Mouse (Mus musculus) cortical plate, adult 2 months (tissue): ENCODE results near the gene Cbln4. TPM values are rescaled to one million over a fixed set of nuclear protein-coding genes. Genes with fewer than 3 reads are reported as not detected.

Experiments
- H3K27ac ChIP-seq: fragments of 200-500 bp; 2 replicates; pipeline ENCODE4 v1.5.1; 2012; ENCODE audit warnings: low read length, control low read depth, inconsistent platforms; ENCODE audit not compliant: insufficient read depth
- H3K4me1 ChIP-seq: fragments of 200-500 bp; 2 replicates; pipeline ENCODE4 v1.6.1; 2011; ENCODE audit warnings: low read length; ENCODE audit not compliant: control insufficient read depth, insufficient read depth
- H3K4me3 ChIP-seq: fragments of 200-500 bp; 2 replicates; pipeline ENCODE4 v1.5.1; 2011; ENCODE audit warnings: mild to moderate bottlenecking, low read length, control low read depth; ENCODE audit not compliant: insufficient read depth
- CTCF ChIP-seq: fragments of 200-500 bp; IDR thresholded peaks from 2 replicates; pipeline ENCODE4 v1.5.1; 2011; ENCODE audit warnings: mild to moderate bottlenecking, control low read depth, low read length; ENCODE audit not compliant: insufficient read depth; ENCODE audit errors: extremely low read depth
- POLR2A ChIP-seq: fragments of 200-500 bp; IDR thresholded peaks from 2 replicates; pipeline ENCODE4 v1.6.1; 2011; ENCODE audit warnings: mild to moderate bottlenecking, low read length, control low read depth; ENCODE audit not compliant: insufficient read depth; ENCODE audit errors: extremely low read depth
- polyA plus RNA-seq: library from polyadenylated mRNA; depleted of rRNA; stranded (reverse); fragments of >200 nt; gene quantifications from 2 replicates; pipeline ENCODE4 v1.2.3, GENCODE M21; 2012; rRNA removed

Gene Cbln4
- polyA plus RNA-seq, 1 experiment: 8.2 TPM

GRCm38 (mm10) chr2:172039601-172040000 lies 3.7 kb downstream of the Cbln4 start:
- TF ChIP-seq CTCF: no peak
- TF ChIP-seq POLR2A: no peak
- H3K4me3 ChIP-seq: no peak overlapping the region
- H3K27ac ChIP-seq: no peak overlapping the region

DNA sequence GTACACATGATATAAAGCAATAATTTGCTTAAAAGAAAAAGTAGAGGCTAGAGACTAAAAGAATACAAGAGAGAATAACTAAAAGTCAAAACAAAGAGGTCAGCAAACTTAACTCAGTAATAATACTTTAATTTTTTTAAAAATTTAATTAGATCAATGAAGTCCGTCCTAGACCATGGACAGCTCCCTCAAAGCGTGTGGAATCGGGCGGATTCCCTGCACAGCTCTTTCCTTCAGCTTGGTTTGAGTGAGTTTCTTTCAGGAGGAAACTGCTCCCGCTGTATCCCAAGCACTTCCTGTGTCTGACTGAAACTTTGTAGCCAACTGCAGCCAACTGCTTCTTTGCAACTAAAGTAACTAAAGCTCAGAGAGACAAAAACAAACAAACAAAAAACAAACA lies 9.0 kb downstream of the Cbln4 start:
- TF ChIP-seq POLR2A: no peak
- TF ChIP-seq CTCF: no peak
- Histone ChIP-seq H3K27ac (no peak overlapping the region), H3K4me3 (no peak overlapping the region), H3K4me1 (no peaks in the 10 kb centered on the region)

More at GRCm38 (mm10) chr2:172039601-172040000, 3.7 kb downstream of the Cbln4 start:
- H3K4me1 ChIP-seq: no peaks in the 10 kb centered on the region

- no peak overlapping the region for H3K27ac ChIP-seq
- TF ChIP-seq POLR2A (no peak), CTCF (no peak)
- H3K4me1 ChIP-seq: no peaks in the 10 kb centered on the region
- no peak overlapping the region for H3K4me3 ChIP-seq
These were observed 17.7 kb downstream of the Cbln4 start for GRCm38 (mm10) chr2:172025459-172026130.

- no peak for TF ChIP-seq POLR2A
- TF ChIP-seq CTCF: no peak
- Histone ChIP-seq H3K4me1 (no peaks in the 10 kb centered on the region; the same call in 1 of the 2 replicates), H3K4me3 (no peak overlapping the region), H3K27ac (no peak overlapping the region)
These were observed 36.5 kb downstream of the Cbln4 start for GRCm38 (mm10) chr2:172006726-172007125.

GRCm38 (mm10) chr2:172005970-172006369 lies 37.3 kb downstream of the Cbln4 start:
- Histone ChIP-seq H3K4me3 (no peak overlapping the region), H3K27ac (no peak overlapping the region), H3K4me1 (no peaks in the 10 kb centered on the region; the same call in 1 of the 2 replicates)
- TF ChIP-seq POLR2A (no peak), CTCF (no peak)

- no peak overlapping the region for H3K4me3 ChIP-seq
- TF ChIP-seq POLR2A (no peak), CTCF (no peak)
- no peak overlapping the region for H3K27ac ChIP-seq
- no peaks in the 10 kb centered on the region; the same call in 1 of the 2 replicates for H3K4me1 ChIP-seq
These were observed 39.0 kb downstream of the Cbln4 start for GRCm38 (mm10) chr2:172004029-172004984.

DNA sequence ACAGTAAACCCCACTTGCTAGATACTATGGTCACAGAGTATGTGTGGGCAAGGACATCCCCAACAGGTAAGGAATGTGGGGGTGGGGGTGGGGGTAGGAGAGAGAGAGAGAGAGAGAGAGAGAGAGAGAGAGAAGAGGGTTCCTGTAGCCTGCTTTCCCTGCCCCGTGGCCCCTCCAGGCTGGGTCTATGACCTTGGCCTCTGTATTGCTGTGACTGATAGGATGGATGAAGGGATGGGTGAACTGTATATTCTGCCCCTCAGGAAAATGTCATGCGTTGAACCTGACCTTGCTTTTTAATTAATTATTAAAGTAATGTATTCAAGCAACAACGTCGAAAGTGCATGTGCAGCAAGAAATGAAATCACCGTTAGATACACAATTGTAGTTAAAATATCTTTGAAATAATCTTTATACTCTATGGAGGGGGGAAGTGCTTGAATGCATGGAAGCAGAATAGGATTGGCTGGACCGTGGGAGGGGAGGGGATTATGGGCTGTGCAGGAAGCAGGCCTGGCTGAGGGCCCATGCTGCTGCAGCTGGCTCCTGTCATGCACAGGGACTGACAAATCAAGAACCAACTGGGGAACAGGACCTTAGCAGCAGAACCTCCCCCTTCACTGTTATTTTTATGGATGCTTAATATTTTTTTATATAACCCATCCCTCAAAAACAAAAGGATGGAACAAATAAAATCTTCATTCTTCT lies 46.1 kb downstream of the Cbln4 start:
- Histone ChIP-seq H3K27ac (no peak overlapping the region), H3K4me3 (no peak overlapping the region), H3K4me1 (no peaks in the 10 kb centered on the region)
- TF ChIP-seq POLR2A (no peak), CTCF (no peak)

- H3K27ac ChIP-seq: no peak overlapping the region
- H3K4me1 ChIP-seq: no peaks in the 10 kb centered on the region
- TF ChIP-seq CTCF: no peak
- no peak for TF ChIP-seq POLR2A
- H3K4me3 ChIP-seq: no peak overlapping the region
These were observed 48.4 kb downstream of the Cbln4 start for GRCm38 (mm10) chr2:171994861-171995260.

DNA sequence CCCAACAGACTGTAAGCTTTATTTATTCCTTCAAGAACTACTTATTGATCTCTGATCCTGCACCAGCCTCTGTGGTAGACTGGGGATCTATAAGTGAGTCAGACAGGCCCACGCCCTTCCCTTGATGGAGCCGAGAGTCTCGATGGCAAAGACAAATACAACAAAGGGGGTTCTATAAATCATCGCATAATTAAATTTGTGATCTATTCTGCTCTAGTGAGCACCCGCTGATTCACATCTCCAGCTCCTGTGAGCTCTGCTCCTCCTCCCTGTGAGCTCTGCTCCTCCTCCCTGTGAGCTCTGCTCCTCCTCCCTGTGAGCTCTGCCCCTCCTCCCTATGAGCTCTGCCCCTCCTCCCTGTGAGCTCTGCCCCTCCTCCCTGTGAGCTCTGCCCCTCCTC lies 49.0 kb downstream of the Cbln4 start:
- Histone ChIP-seq H3K27ac (no peak overlapping the region), H3K4me1 (no peaks in the 10 kb centered on the region), H3K4me3 (no peak overlapping the region)
- TF ChIP-seq CTCF (no peak), POLR2A (no peak)

GRCm38 (mm10) chr2:171986686-171987085 lies 56.6 kb downstream of the Cbln4 start:
- H3K4me3 ChIP-seq: no peak overlapping the region
- no peak overlapping the region for H3K27ac ChIP-seq
- TF ChIP-seq CTCF: no peak
- H3K4me1 ChIP-seq: no peaks in the 10 kb centered on the region

Other genes starting within 250 kb of the Cbln4 start
- 0.04 and 0.08 TPM in 2 replicates for gene Mc3r, start 205.0 kb upstream of the Cbln4 start, polyA plus RNA-seq